ENCODE assay signal across 17 mouse cellular contexts in the genomic region with DNA sequence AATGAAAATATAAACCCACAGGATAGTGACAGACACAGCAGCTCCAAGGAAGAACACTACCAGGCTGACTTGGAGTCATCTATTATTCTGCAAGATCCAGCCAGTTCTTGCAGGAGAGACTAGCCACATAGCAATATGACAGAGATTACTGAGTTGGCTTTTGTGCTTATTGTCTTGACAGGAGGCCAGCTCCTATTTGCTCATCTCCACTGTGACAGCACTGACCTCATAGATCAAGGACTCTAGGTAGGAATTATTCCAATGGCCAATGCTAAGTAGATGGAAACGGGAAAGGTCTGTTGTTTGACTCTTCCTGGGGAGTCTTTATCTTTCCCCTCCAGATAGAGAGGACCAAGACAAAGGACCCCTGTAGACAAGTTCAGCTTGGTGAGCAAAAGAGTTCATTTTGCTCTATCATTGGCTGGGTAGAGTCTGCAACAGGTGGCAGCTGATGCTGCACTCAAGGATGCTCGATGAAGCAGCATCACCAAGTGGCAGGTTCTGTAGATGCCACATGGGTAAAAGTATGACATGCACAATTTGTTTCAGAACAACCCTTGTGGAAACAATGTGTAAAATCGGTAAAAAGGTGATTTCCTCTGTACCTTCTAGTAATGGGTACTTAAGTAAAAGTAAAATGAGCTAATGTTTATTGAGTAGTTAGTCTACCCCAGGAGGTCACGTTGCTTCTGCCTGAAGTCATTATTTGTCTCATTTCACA. TPM values are rescaled to one million over a fixed set of nuclear protein-coding genes. Genes with fewer than 3 reads are reported as not detected.
DNase-seq lines count a peak whose midpoint lies in the region; TF ChIP-seq lines count a peak whose summit lies in the region.
"Had no signal": no experiment of that assay in that cellular context is flagged by ENCODE, and none has a peak within 500 bp of the region (broad histone marks: within the 10 kb centered on the region; RNA-seq: fewer than 3 reads in every experiment).

No protein-coding gene starts in this region.

- H3K27me3 ChIP-seq in liver, adult 2 months (ENCODE audit: control insufficient read depth, insufficient read depth, low read length): no peaks in the 10 kb centered on the region
- H3K27me3 ChIP-seq: megakaryocyte, embryonic 14.5 days had no signal

- TF ChIP-seq POLR2A in liver, adult 2 months (IDR thresholded peaks at IDR 0.05; ENCODE audit: extremely low read depth, insufficient read depth, low read length): no peak

- H3K4me3 ChIP-seq in liver, adult 2 months (ENCODE audit: insufficient read depth, low read depth, low read length): no peak overlapping the region
- H3K4me3 ChIP-seq: megakaryocyte, embryonic 14.5 days had no signal

- no peak overlapping the region for H3K27ac ChIP-seq in liver, adult 2 months (replicated peaks; ENCODE audit: insufficient read depth, low read depth, low read length)
- H3K27ac ChIP-seq: liver, embryonic 14.5 days had no signal

- H3K79me2 ChIP-seq in liver, adult 2 months (ENCODE audit: control insufficient read depth, insufficient read depth, low read length): no peaks in the 10 kb centered on the region

- no peak overlapping the region for H3K9ac ChIP-seq in liver, adult 2 months (ENCODE audit: low read depth, low read length)
- H3K9ac ChIP-seq: liver, embryonic 14.5 days had no signal

- DNase-seq in adrenal gland, adult 2 months: peak; percentile 72
- DNase-seq in adrenal gland, adult 18-20 months (ENCODE audit: low spot score in 2 of 2): no peak
- DNase-seq in liver, adult 2 months (ENCODE audit: extremely low read depth, low read depth, low spot score): peak; percentile 77
- DNase-seq in liver (no peak), R1 (ENCODE audit: low read depth, low spot score) (peak; percentile 9)
- peak; percentile 14 for DNase-seq in naive thymus-derived CD4-positive, alpha-beta T cell, adult 2 months (ENCODE audit: low read depth)
- DNase-seq in frontal cortex, postnatal 25 days (ENCODE audit: low spot score in 2 of 2): no peak
- DNase-seq in spleen, postnatal 10 days (ENCODE audit: low spot score in 2 of 2): no peak
- DNase-seq: cerebellum, adult 9-11 months; kidney, adult 11 months; kidney, postnatal 25 days; left cerebral cortex, postnatal 4 days; lung, postnatal 10 days; thymus, postnatal 4 days had no signal

- H3K36me3 ChIP-seq in liver, adult 2 months (ENCODE audit: control insufficient read depth, insufficient read depth, low read length): no peaks in the 10 kb centered on the region
- H3K36me3 ChIP-seq: G1E had no signal

- no peak for TF ChIP-seq CTCF in liver, adult 2 months (IDR thresholded peaks at IDR 0.05; ENCODE audit: low read depth, low read length)

- 34% methylated on average over 4 of the region's 4 CpGs for WGBS in liver, adult 2 months

- H3K4me1 ChIP-seq in liver, adult 2 months (ENCODE audit: control insufficient read depth, insufficient read depth, low read length): peaks cover 3% of the 10 kb centered on the region; the same call in 1 of the 2 replicates

RNA-seq across cellular contexts. Expression of a gene that starts 32.4 kb away (rescaled TPM):
- total RNA-seq in adrenal gland, adult 2 months (2021): 10 to 100 TPM; 16.6 to 22.1 TPM
- polyA plus RNA-seq in adrenal gland, adult 2 months (2012; rRNA removed): 5.6 and 10.1 TPM in 2 replicates
- 10 to 100 TPM; 23.3 to 26.4 TPM for total RNA-seq in adrenal gland, adult 18-20 months (2021)
- total RNA-seq in liver, adult 2 months (2014; rRNA removed): 9.5 and 11.4 TPM in 2 replicates
- 4.4 and 5.6 TPM in 2 replicates for polyA plus RNA-seq in liver, adult 2 months (2012; rRNA removed)

Comparison
In these comparisons a context has a peak if more than half of its experiments do, and no peak if none do; other contexts are left out.
1. DNase-seq: peak in adrenal gland, adult 2 months (single experiment), liver, adult 2 months (single experiment), R1 (single experiment) and naive thymus-derived CD4-positive, alpha-beta T cell, adult 2 months (single experiment); none in adrenal gland, adult 18-20 months (0 of 2), liver (single experiment), frontal cortex, postnatal 25 days (0 of 2) and spleen, postnatal 10 days (0 of 2).